Mouse (Mus musculus) urinary bladder, postnatal 10 days (tissue): ENCODE data around the gene Gja1.

Source experiments
- DNase-seq: peaks from one replicate; pipeline ENCODE4 v3.0.0; 2022; ENCODE audit warnings: low spot score

The Gja1 gene

GRCm38 (mm10) chr10:56415894-56416570 lies 38.9 kb downstream of the Gja1 start:
- no peak for DNase-seq

- DNase-seq = no peak
These were observed 45.4 kb downstream of the Gja1 start for GRCm38 (mm10) chr10:56422518-56422917.

- DNase-seq = no peak
These were observed 48.1 kb downstream of the Gja1 start for GRCm38 (mm10) chr10:56425016-56425798.

- no peak for DNase-seq
These were observed 49.2 kb downstream of the Gja1 start for GRCm38 (mm10) chr10:56426369-56426768.

GRCm38 (mm10) chr10:56427382-56427781 lies 50.3 kb downstream of the Gja1 start:
- DNase-seq = no peak

- no peak for DNase-seq
These were observed 50.7 kb downstream of the Gja1 start for GRCm38 (mm10) chr10:56427827-56428226.

- DNase-seq = no peak
These were observed 51.9 kb downstream of the Gja1 start for GRCm38 (mm10) chr10:56429011-56429410.

GRCm38 (mm10) chr10:56431600-56432389 lies 54.7 kb downstream of the Gja1 start:
- DNase-seq = no peak

GRCm38 (mm10) chr10:56432390-56432709 lies 55.2 kb downstream of the Gja1 start:
- no peak for DNase-seq

GRCm38 (mm10) chr10:56437290-56437689 lies 60.2 kb downstream of the Gja1 start:
- no peak for DNase-seq

- DNase-seq = no peak
These were observed 62.5 kb downstream of the Gja1 start for GRCm38 (mm10) chr10:56439638-56440037.

GRCm38 (mm10) chr10:56444457-56444856 lies 67.3 kb downstream of the Gja1 start:
- DNase-seq = no peak

- DNase-seq = no peak
These were observed 71.9 kb downstream of the Gja1 start for GRCm38 (mm10) chr10:56449030-56449429.
